Mouse (Mus musculus): ENCODE measurements around the gene Cops6. TPM values are rescaled to one million over a fixed set of nuclear protein-coding genes. Genes with fewer than 3 reads are reported as not detected.
A peak's percentile ranks its signal among the peaks of the same experiment; 100 is the strongest.

Gene Cops6
- total RNA-seq (2021): 100 to 1,000 TPM; 136 to 143 TPM

- DNase-seq (ENCODE audit: extremely low spot score in 1 of 2, low spot score in 1 of 2): peak; percentile 91 to 95
Measured at GRCm38 (mm10) chr5:138160842-138161665, at the start of gene Cops6. TSS of gene Cops6 (plus strand) at chr5:138161071.

- DNase-seq (ENCODE audit: extremely low spot score in 1 of 2, low spot score in 1 of 2): peak; percentile 77 to 81
Measured at GRCm38 (mm10) chr5:138116255-138117198, 44.3 kb upstream of the Cops6 start, which contains the start of gene Zscan21. TSS of gene Zscan21 (plus strand) at chr5:138116903.

- DNase-seq (ENCODE audit: extremely low spot score in 1 of 2, low spot score in 1 of 2): no peak
Measured at GRCm38 (mm10) chr5:138117199-138118015, 43.5 kb upstream of the Cops6 start.

GRCm38 (mm10) chr5:138118041-138118440 lies 42.8 kb upstream of the Cops6 start:
- no peak for DNase-seq (ENCODE audit: extremely low spot score in 1 of 2, low spot score in 1 of 2)

GRCm38 (mm10) chr5:138132425-138133064 lies 28.3 kb upstream of the Cops6 start:
- DNase-seq (ENCODE audit: extremely low spot score in 1 of 2, low spot score in 1 of 2): no peak

- DNase-seq (ENCODE audit: extremely low spot score in 1 of 2, low spot score in 1 of 2): no peak
Measured at GRCm38 (mm10) chr5:138137257-138137656, 23.6 kb upstream of the Cops6 start.

GRCm38 (mm10) chr5:138137935-138138549 lies 22.8 kb upstream of the Cops6 start:
- DNase-seq (ENCODE audit: extremely low spot score in 1 of 2, low spot score in 1 of 2): peak in 1 of 2 experiments; percentile 38

- DNase-seq (ENCODE audit: extremely low spot score in 1 of 2, low spot score in 1 of 2): no peak
Measured at GRCm38 (mm10) chr5:138138585-138138984, 22.3 kb upstream of the Cops6 start.

GRCm38 (mm10) chr5:138154390-138154789 lies 6.5 kb upstream of the Cops6 start:
- no peak for DNase-seq (ENCODE audit: extremely low spot score in 1 of 2, low spot score in 1 of 2)

GRCm38 (mm10) chr5:138155443-138155976 lies 5.4 kb upstream of the Cops6 start, which contains the start of gene Zfp113:
TSS of gene Zfp113 (minus strand) at chr5:138155744.
- DNase-seq (ENCODE audit: extremely low spot score in 1 of 2, low spot score in 1 of 2): peak; percentile 74 to 75

GRCm38 (mm10) chr5:138160224-138160762 lies 578 bp upstream of the Cops6 start:
- no peak for DNase-seq (ENCODE audit: extremely low spot score in 1 of 2, low spot score in 1 of 2)

GRCm38 (mm10) chr5:138163046-138163445 lies 2.2 kb downstream of the Cops6 start:
- no peak for DNase-seq (ENCODE audit: extremely low spot score in 1 of 2, low spot score in 1 of 2)

GRCm38 (mm10) chr5:138163610-138164009 lies 2.7 kb downstream of the Cops6 start:
- DNase-seq (ENCODE audit: extremely low spot score in 1 of 2, low spot score in 1 of 2): no peak

- DNase-seq (ENCODE audit: extremely low spot score in 1 of 2, low spot score in 1 of 2): no peak
Measured at GRCm38 (mm10) chr5:138165594-138165993, 4.7 kb downstream of the Cops6 start.

- DNase-seq (ENCODE audit: extremely low spot score in 1 of 2, low spot score in 1 of 2): peak; percentile 94
Measured at GRCm38 (mm10) chr5:138170936-138171561, 10.2 kb downstream of the Cops6 start.

GRCm38 (mm10) chr5:138171695-138172491 lies 11.0 kb downstream of the Cops6 start, which contains the start of the genes Ap4m1 and Mcm7:
TSS of gene Ap4m1 (plus strand) at chr5:138172002.
TSS of gene Mcm7 (minus strand) at chr5:138172422.
- DNase-seq (ENCODE audit: extremely low spot score in 1 of 2, low spot score in 1 of 2): peak; percentile 92 to 96

GRCm38 (mm10) chr5:138173217-138173616 lies 12.3 kb downstream of the Cops6 start:
- no peak for DNase-seq (ENCODE audit: extremely low spot score in 1 of 2, low spot score in 1 of 2)

Measured in layer of hippocampus, postnatal 25 days (tissue).